Mouse (Mus musculus) intestine, postnatal 0 days (tissue): ENCODE data around the gene Zbtb17. TPM values are rescaled to one million over a fixed set of nuclear protein-coding genes. Genes with fewer than 3 reads are reported as not detected.

Experiments
- ATAC-seq: fragments of 200-750 bp; cut with Nextera tagmentation; 2 replicates; pipeline ENCODE4 v1.8.0; 2017; ENCODE audit warnings: mild to moderate bottlenecking, moderate TSS enrichment, moderate library complexity
- H3K27ac ChIP-seq: fragments of 300-500 bp; sonication (generic); 2 replicates; pipeline ENCODE4 v1.5.1; 2014; ENCODE audit warnings: mild to moderate bottlenecking, low read depth, low read length, moderate library complexity
- H3K27me3 ChIP-seq: fragments of 300-500 bp; sonication (generic); replicated peaks from 2 replicates; pipeline ENCODE4 v1.6.1; 2014; ENCODE audit warnings: low read length, mixed read lengths; ENCODE audit not compliant: control insufficient read depth, insufficient read depth
- H3K36me3 ChIP-seq: fragments of 300-500 bp; sonication (generic); 2 replicates; pipeline ENCODE4 v1.6.1; 2014; ENCODE audit warnings: mild to moderate bottlenecking, moderate library complexity; ENCODE audit not compliant: control insufficient read depth, insufficient read depth
- H3K4me1 ChIP-seq: fragments of 300-500 bp; sonication (generic); replicated peaks from 2 replicates; pipeline ENCODE4 v1.6.1; 2014; ENCODE audit warnings: antibody characterized with exemption, low read length, mixed read lengths; ENCODE audit not compliant: control insufficient read depth, insufficient read depth
- H3K4me2 ChIP-seq: fragments of 300-500 bp; sonication (generic); replicated peaks from 2 replicates; pipeline ENCODE4 v1.6.1; 2014; ENCODE audit warnings: low read depth, mild to moderate bottlenecking, moderate library complexity
- H3K4me3 ChIP-seq: fragments of 300-500 bp; sonication (generic); 2 replicates; pipeline ENCODE4 v1.5.1; 2014; ENCODE audit warnings: low read depth, low read length
- H3K9ac ChIP-seq: fragments of 300-500 bp; sonication (generic); 2 replicates; pipeline ENCODE4 v1.6.1; 2014; ENCODE audit warnings: mild to moderate bottlenecking, low read depth, low read length
- H3K9me3 ChIP-seq: fragments of 300-500 bp; sonication (generic); 2 replicates; pipeline ENCODE4 v1.6.1; 2016; ENCODE audit warnings: mixed run types; ENCODE audit not compliant: control insufficient read depth
- CTCF ChIP-seq: sonication (generic); IDR thresholded peaks from 2 replicates; pipeline ENCODE4 v1.5.1; 2016; ENCODE audit warnings: low read depth, mild to moderate bottlenecking, control low read depth, antibody characterized with exemption, moderate library complexity
- WGBS: fragments of 180-500 bp; shearing (Covaris S2); extraction: QIAGEN DNeasy Blood & Tissue Kit; methylation state at CpG from one replicate; pipeline ENCODE4 v1.1.7; 2014; 5-methylcytosine and 5-hydroxymethylcytosine counted together
- polyA plus RNA-seq: library from polyadenylated mRNA; unstranded; fragments of >200 nt; fragmentation: Nextera tagmentation; extraction: Ambion mirVana; gene quantifications from 2 replicates; pipeline ENCODE4 v1.2.1, GENCODE M21; 2015

Gene Zbtb17
- 9.7 and 9.8 TPM in 2 replicates for polyA plus RNA-seq

DNA sequence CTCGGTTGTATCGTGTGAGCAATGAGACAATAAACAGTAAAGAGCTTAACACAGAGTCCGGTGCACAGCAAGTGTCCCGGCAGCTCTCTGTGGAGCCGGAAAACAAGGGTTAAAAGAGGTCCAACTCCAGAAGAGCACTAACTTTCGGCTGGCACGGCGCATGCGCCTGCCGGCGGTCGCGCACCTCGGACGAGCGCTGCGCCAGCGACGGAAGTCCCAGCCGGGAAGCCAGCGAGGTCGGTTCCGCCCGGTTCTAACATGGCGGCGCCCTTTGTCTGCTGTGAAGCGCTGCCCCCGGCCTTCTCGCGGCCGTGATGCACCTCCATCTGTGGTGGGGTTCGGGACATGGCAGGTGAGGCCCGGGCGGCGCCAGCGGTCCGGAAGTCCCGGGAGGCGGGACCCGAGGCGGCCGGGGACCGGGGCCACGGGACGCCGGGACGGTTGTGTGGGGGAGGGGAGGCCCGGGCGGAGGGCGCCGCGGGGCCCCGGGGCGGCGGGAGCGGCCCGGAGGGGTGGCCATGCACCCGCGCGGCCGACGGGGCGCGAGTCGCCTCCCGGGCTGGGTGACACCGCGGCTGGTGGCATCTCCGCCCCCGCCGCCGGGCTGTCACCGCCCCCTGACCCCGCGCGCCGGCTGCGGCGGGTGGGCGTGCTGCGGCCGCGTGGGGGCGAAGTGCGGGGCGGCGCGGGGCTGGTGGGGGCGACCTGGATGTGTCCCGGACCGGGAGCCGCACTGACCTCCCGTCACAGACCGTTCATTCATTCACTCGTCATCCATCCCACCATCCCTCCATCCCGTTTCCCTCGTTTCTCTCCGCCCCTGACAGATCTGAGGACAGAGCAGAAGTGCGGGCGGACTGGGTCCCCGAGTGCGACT lies at the start of gene Zbtb17:
TSS of gene Zbtb17 (plus strand) at position 204 of the 877 bp plus-strand sequence.
- Histone ChIP-seq H3K4me3 (peak within 1 kb of the TSS; percentile 95), H3K9me3 (no peaks in the 10 kb centered on the region), H3K27me3 (no peaks in the 10 kb centered on the region), H3K27ac (peak within 1 kb of the TSS; percentile 50; the same call in 1 of the 2 replicates), H3K36me3 (peaks cover 21% of the 10 kb centered on the region), H3K9ac (peak within 1 kb of the TSS; percentile 79), H3K4me2 (peak within 1 kb of the TSS; percentile 94), H3K4me1 (peaks cover 4% of the 10 kb centered on the region; the same call in 1 of the 2 replicates)
- WGBS, result under 1% methylated on average over 77 of the region's 102 CpGs
- peak; percentile 83 for ATAC-seq
- TF ChIP-seq CTCF, result 0 out of 2 replicates have a peak, but pooled peaks have one; percentile 6

DNA sequence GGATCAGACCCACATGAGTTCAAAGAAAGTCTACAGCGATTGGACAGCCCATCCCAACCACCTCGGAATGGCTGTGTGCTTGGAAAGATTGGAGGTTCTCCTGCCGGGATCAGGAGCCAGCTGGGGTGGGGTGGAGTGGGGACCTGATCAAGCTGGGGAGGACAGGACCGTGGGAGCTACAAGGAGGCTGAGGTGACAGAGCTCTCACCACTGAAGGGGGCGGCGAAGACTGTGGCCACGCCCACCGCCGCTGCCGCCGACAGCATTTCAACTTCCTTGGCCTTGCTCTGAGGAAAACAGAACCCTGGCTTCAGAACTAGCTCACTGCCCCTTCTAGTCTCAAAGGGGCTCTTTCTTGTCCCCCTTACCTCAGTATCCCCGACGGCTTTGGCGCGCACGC lies 49.7 kb upstream of the Zbtb17 start:
- ATAC-seq, result no peak
- no peak overlapping the region for H3K9ac ChIP-seq
- no peaks in the 10 kb centered on the region for H3K36me3 ChIP-seq
- no peaks in the 10 kb centered on the region for H3K27me3 ChIP-seq
- WGBS, result 17% methylated on average over 16 of the region's 16 CpGs
- 0 out of 2 replicates have a peak overlapping the region, but pooled peaks have one; percentile 1 for H3K4me3 ChIP-seq
- H3K4me2 ChIP-seq, result peak overlapping the region; percentile 49
- TF ChIP-seq CTCF, result no peak
- H3K4me1 ChIP-seq, result no peaks in the 10 kb centered on the region
- no peaks in the 10 kb centered on the region for H3K9me3 ChIP-seq
- no peak overlapping the region for H3K27ac ChIP-seq

DNA sequence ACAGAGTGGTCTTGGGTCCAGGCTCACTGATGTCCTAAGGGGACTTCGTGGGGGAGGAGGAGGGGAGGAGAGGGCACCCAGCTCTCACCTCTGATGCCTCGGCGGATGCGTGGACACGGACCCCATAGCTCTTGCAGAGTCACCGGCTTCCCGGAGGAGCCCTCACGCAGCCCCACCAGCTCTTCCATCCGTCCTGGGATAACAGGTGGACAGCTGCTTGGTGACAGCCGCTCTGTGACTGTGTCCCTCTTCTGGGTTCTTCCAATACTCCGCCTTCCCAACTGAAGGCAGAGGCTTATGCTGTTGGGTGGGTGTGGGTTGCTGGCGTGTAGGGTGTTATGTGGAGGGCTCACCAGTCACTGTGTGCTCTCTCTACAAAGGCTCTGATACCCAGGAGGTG lies 46.6 kb upstream of the Zbtb17 start:
- 76% methylated on average over 12 of the region's 12 CpGs for WGBS
- Histone ChIP-seq H3K4me1 (no peaks in the 10 kb centered on the region), H3K9me3 (no peaks in the 10 kb centered on the region), H3K4me3 (no peak overlapping the region), H3K9ac (no peak overlapping the region), H3K36me3 (no peaks in the 10 kb centered on the region), H3K4me2 (no peak overlapping the region), H3K27ac (no peak overlapping the region), H3K27me3 (no peaks in the 10 kb centered on the region)
- ATAC-seq, result no peak
- no peak for TF ChIP-seq CTCF

DNA sequence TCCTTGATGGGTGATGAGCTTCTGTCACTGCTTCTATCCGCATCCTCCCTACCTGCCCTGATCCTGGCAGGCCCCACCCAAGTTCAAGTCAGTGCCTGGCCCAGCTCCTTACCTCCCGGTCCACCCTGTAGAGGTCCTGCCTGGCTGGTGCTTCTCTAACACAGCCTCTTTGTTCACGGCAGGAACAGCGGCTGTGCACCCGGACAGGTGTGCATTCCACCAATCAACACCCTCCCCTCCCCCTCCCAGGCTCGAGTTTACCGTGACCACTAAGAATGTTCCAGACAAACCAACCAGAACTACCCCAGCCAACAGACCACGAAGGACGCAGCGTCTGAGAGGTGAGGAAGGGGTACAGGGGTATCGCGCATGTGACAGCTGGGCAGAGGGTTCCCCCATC lies 45.9 kb upstream of the Zbtb17 start, which contains the start of gene Clcnka:
TSS of gene Clcnka (minus strand) at position 180 of the 400 bp plus-strand sequence.
- H3K27me3 ChIP-seq, result no peaks in the 10 kb centered on the region
- 50% methylated on average over 12 of the region's 12 CpGs for WGBS
- no peak for ATAC-seq

DNA sequence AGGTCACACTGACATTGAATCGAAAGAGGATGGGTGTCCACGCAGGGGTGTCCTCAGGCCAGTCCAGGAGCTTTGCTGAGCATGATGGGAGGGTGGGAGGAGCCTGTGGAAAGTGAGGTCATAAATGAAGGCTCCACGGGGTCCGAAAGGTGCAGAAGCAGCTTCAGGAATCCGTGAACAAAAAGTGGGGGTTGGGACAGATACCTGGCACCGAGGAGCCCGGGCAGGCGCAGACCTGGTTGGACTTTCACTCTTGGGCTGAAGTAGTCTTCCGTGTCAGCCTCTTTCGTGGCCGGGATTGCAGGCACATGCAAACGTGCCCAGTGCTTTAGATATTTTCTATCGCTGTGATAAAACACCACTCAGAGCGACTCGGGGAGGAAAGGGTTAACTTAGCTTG lies 44.3 kb upstream of the Zbtb17 start:
- no peak overlapping the region for H3K4me3 ChIP-seq
- no peaks in the 10 kb centered on the region for H3K36me3 ChIP-seq
- 86% methylated on average over 15 of the region's 15 CpGs for WGBS
- no peak for ATAC-seq
- TF ChIP-seq CTCF, result no peak
- no peaks in the 10 kb centered on the region for H3K27me3 ChIP-seq
- H3K4me2 ChIP-seq, result no peak overlapping the region
- no peak overlapping the region for H3K27ac ChIP-seq
- H3K9me3 ChIP-seq, result no peaks in the 10 kb centered on the region
- no peaks in the 10 kb centered on the region for H3K4me1 ChIP-seq
- H3K9ac ChIP-seq, result no peak overlapping the region

More for the DNA sequence above, 45.9 kb upstream of the Zbtb17 start, which contains the start of gene Clcnka:
- TF ChIP-seq CTCF, result no peak
- Histone ChIP-seq H3K4me3 (no peak within 1 kb of the TSS), H3K9ac (no peak within 1 kb of the TSS), H3K9me3 (no peaks in the 10 kb centered on the region), H3K4me2 (no peak within 1 kb of the TSS), H3K4me1 (no peaks in the 10 kb centered on the region), H3K36me3 (no peaks in the 10 kb centered on the region), H3K27ac (no peak within 1 kb of the TSS)

DNA sequence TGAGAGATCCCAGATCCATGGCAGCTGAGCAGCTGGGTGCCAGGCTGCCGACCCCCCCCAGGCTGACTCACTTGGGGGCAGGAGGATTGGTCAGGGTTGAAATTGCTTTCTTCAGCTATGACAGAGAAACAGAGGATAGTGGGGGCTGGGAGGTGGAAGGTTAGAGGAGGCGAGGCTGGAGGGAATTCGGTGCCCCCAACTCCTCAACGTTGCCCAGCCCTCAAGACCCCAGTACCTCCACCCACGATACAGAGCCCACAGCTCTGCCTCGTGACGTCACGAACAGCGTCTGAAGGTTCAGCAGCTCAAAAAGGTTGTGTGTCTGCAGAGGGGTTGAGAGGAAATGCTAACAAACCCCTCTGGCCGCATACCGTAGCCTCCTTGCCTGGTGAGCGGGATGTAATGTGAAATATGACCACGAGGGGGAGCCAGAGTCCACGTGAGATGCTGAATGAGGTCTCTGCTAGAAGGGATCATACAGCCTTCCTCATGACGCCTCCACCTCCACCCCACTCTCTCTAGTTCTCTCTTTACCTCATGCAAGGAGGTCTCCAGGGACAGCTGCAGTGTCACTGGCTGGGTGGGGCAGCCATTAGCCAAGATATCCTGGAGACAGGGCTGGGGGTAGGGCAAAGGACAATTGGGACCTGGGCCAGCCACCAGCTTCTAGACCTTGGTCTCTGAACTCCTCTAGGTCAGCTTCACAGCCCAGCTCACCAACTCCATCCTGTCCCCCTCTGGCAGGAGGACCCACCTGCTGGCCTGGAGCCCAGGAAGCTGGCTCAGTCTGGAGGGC lies 39.7 kb upstream of the Zbtb17 start:
- ATAC-seq, result peak; percentile 62
- Histone ChIP-seq H3K4me2 (peak overlapping the region; percentile 39), H3K9me3 (no peaks in the 10 kb centered on the region), H3K27me3 (no peaks in the 10 kb centered on the region), H3K9ac (no peak overlapping the region), H3K4me3 (0 out of 2 replicates have a peak overlapping the region, but pooled peaks have one; percentile 1), H3K36me3 (no peaks in the 10 kb centered on the region), H3K4me1 (no peaks in the 10 kb centered on the region), H3K27ac (no peak overlapping the region)
- TF ChIP-seq CTCF, result peak; percentile 99
- WGBS, result 14% methylated on average over 15 of the region's 15 CpGs
